Mouse (Mus musculus) frontal cortex, adult (tissue): Measurements from ENCODE around the gene Plin3.
"Not testable (repeated sequence)": the region's sequence is repeated elsewhere in the genome, so short reads cannot be mapped to it uniquely, and the experiment has no call there.

Experiments
- ATAC-seq: cut with Nextera tagmentation; 2 replicates; pipeline ENCODE4 v1.9.2; 2017; ENCODE audit warnings: mild to moderate bottlenecking, moderate library complexity, mixed read lengths; ENCODE audit not compliant: low TSS enrichment

Plin3 gene

GRCm38 (mm10) chr17:56275842-56276480, 16.7 kb downstream of the Plin3 start:
- peak; percentile 22; the same call in 1 of the 2 replicates for ATAC-seq

- no peak for ATAC-seq
Measured at GRCm38 (mm10) chr17:56273986-56274385, 18.7 kb downstream of the Plin3 start.

GRCm38 (mm10) chr17:56273482-56273881, 19.2 kb downstream of the Plin3 start:
- ATAC-seq: no peak

- ATAC-seq: no peak
Measured at GRCm38 (mm10) chr17:56272644-56273043, 20.0 kb downstream of the Plin3 start.

GRCm38 (mm10) chr17:56271609-56272253, 20.9 kb downstream of the Plin3 start:
- no peak for ATAC-seq

- ATAC-seq: no peak
Measured at GRCm38 (mm10) chr17:56269741-56270140, 22.9 kb downstream of the Plin3 start.

GRCm38 (mm10) chr17:56269153-56269630, 23.5 kb downstream of the Plin3 start:
- peak; percentile 66 for ATAC-seq

GRCm38 (mm10) chr17:56266271-56266670, 26.4 kb downstream of the Plin3 start:
- ATAC-seq: peak; percentile 78

GRCm38 (mm10) chr17:56265869-56266268, 26.8 kb downstream of the Plin3 start:
- no peak for ATAC-seq

- no peak for ATAC-seq
Measured at GRCm38 (mm10) chr17:56265011-56265410, 27.7 kb downstream of the Plin3 start.

- ATAC-seq: peak; percentile 41; the same call in 1 of the 2 replicates
Measured at GRCm38 (mm10) chr17:56264020-56264419, 28.7 kb downstream of the Plin3 start.

GRCm38 (mm10) chr17:56262645-56263094, 30.0 kb downstream of the Plin3 start:
- ATAC-seq: no peak

GRCm38 (mm10) chr17:56261166-56261565, 31.5 kb downstream of the Plin3 start:
- no peak for ATAC-seq

GRCm38 (mm10) chr17:56259301-56260037, 33.2 kb downstream of the Plin3 start:
- ATAC-seq: no peak

- not testable (repeated sequence) for ATAC-seq
Measured at GRCm38 (mm10) chr17:56258812-56259211, 33.9 kb downstream of the Plin3 start.

- ATAC-seq: not testable (repeated sequence)
Measured at GRCm38 (mm10) chr17:56258269-56258668, 34.4 kb downstream of the Plin3 start.

GRCm38 (mm10) chr17:56257181-56257894, 35.3 kb downstream of the Plin3 start:
- no peak for ATAC-seq

GRCm38 (mm10) chr17:56256239-56256881, 36.3 kb downstream of the Plin3 start, which contains the start of gene Fem1a:
Gene Fem1a (plus strand): TSS chr17:56256810.
- ATAC-seq: peak; percentile 82

GRCm38 (mm10) chr17:56255863-56256238, 36.8 kb downstream of the Plin3 start:
- peak; percentile 85 for ATAC-seq

GRCm38 (mm10) chr17:56255429-56255828, 37.2 kb downstream of the Plin3 start:
- no peak for ATAC-seq

GRCm38 (mm10) chr17:56254695-56255094, 38.0 kb downstream of the Plin3 start:
- ATAC-seq: no peak
